Mouse (Mus musculus): ENCODE data around the gene Fkbp6. TPM values are rescaled to one million over a fixed set of nuclear protein-coding genes. Genes with fewer than 3 reads are reported as not detected.

The Fkbp6 gene
- total RNA-seq, 2 experiments from 2014 or later, result 0.25 TPM; not detected in 1

GRCm38 (mm10) chr5:135352995-135353394, 3.2 kb upstream of the Fkbp6 start, which contains the start of gene Trim50:
TSS of gene Trim50 (plus strand) at chr5:135353295.
- no peak for ATAC-seq (replicated peaks; ENCODE audit: poor library complexity)

GRCm38 (mm10) chr5:135351606-135352005, 1.8 kb upstream of the Fkbp6 start:
- ATAC-seq (replicated peaks; ENCODE audit: poor library complexity), result no peak

GRCm38 (mm10) chr5:135347511-135348011, 2.3 kb downstream of the Fkbp6 start:
- ATAC-seq (replicated peaks; ENCODE audit: poor library complexity), result no peak

- peak; percentile 73 for ATAC-seq (replicated peaks; ENCODE audit: poor library complexity)
Observed at GRCm38 (mm10) chr5:135346430-135346829, 3.4 kb downstream of the Fkbp6 start.

- ATAC-seq (replicated peaks; ENCODE audit: poor library complexity), result peak; percentile 80
Observed at GRCm38 (mm10) chr5:135345989-135346388, 3.9 kb downstream of the Fkbp6 start.

GRCm38 (mm10) chr5:135337575-135337974, 12.3 kb downstream of the Fkbp6 start:
- ATAC-seq (replicated peaks; ENCODE audit: poor library complexity), result no peak

- ATAC-seq (replicated peaks; ENCODE audit: poor library complexity), result no peak
Observed at GRCm38 (mm10) chr5:135331161-135331560, 18.7 kb downstream of the Fkbp6 start.

- no peak for ATAC-seq (replicated peaks; ENCODE audit: poor library complexity)
Observed at GRCm38 (mm10) chr5:135330201-135330600, 19.6 kb downstream of the Fkbp6 start.

GRCm38 (mm10) chr5:135329471-135329870, 20.4 kb downstream of the Fkbp6 start:
- no peak for ATAC-seq (replicated peaks; ENCODE audit: poor library complexity)

GRCm38 (mm10) chr5:135326121-135326659, 23.7 kb downstream of the Fkbp6 start:
- ATAC-seq (replicated peaks; ENCODE audit: poor library complexity), result no peak

- ATAC-seq (replicated peaks; ENCODE audit: poor library complexity), result no peak
Observed at GRCm38 (mm10) chr5:135322197-135322596, 27.6 kb downstream of the Fkbp6 start.

- no peak for ATAC-seq (replicated peaks; ENCODE audit: poor library complexity)
Observed at GRCm38 (mm10) chr5:135319856-135320255, 30.0 kb downstream of the Fkbp6 start.

- ATAC-seq (replicated peaks; ENCODE audit: poor library complexity), result peak; percentile 50; the same call in 1 of the 2 replicates
Observed at GRCm38 (mm10) chr5:135316177-135316576, 33.7 kb downstream of the Fkbp6 start.

GRCm38 (mm10) chr5:135306321-135306965, 43.4 kb downstream of the Fkbp6 start:
- ATAC-seq (replicated peaks; ENCODE audit: poor library complexity), result no peak

- ATAC-seq (replicated peaks; ENCODE audit: poor library complexity), result no peak
Observed at GRCm38 (mm10) chr5:135302454-135302853, 47.4 kb downstream of the Fkbp6 start.

- no peak for ATAC-seq (replicated peaks; ENCODE audit: poor library complexity)
Observed at GRCm38 (mm10) chr5:135301916-135302315, 47.9 kb downstream of the Fkbp6 start.

GRCm38 (mm10) chr5:135292001-135292400, 57.8 kb downstream of the Fkbp6 start:
- ATAC-seq (replicated peaks; ENCODE audit: poor library complexity), result no peak

GRCm38 (mm10) chr5:135291193-135291592, 58.7 kb downstream of the Fkbp6 start:
- ATAC-seq (replicated peaks; ENCODE audit: poor library complexity), result no peak

GRCm38 (mm10) chr5:135290703-135291102, 59.1 kb downstream of the Fkbp6 start:
- ATAC-seq (replicated peaks; ENCODE audit: poor library complexity), result no peak

- no peak for ATAC-seq (replicated peaks; ENCODE audit: poor library complexity)
Observed at GRCm38 (mm10) chr5:135286926-135287325, 62.9 kb downstream of the Fkbp6 start.

- ATAC-seq (replicated peaks; ENCODE audit: poor library complexity), result peak; percentile 95
Observed at GRCm38 (mm10) chr5:135286185-135286584, 63.7 kb downstream of the Fkbp6 start.

GRCm38 (mm10) chr5:135285211-135285610, 64.6 kb downstream of the Fkbp6 start:
- no peak for ATAC-seq (replicated peaks; ENCODE audit: poor library complexity)

Measured in megakaryocyte progenitor cell, adult 5-6 weeks (primary cell).